Mouse (Mus musculus) forebrain, embryonic 14.5 days (tissue): ENCODE results near the gene Nle1. TPM values are rescaled to one million over a fixed set of nuclear protein-coding genes. Genes with fewer than 3 reads are reported as not detected.
"Not testable (repeated sequence)": the region's sequence is repeated elsewhere in the genome, so short reads cannot be mapped to it uniquely, and the experiment has no call there.

Experiments used
- ATAC-seq: fragments of 200-750 bp; cut with Nextera tagmentation; 2 replicates; pipeline ENCODE4 v1.8.0; 2017; ENCODE audit warnings: mild to moderate bottlenecking, moderate library complexity
- DNase-seq: peaks from one replicate; pipeline ENCODE4 v3.0.0-alpha.2; 2015; ENCODE audit warnings: low spot score
- H3K27ac ChIP-seq: fragments of 300-500 bp; sonication (generic); 2 replicates; pipeline ENCODE4 v1.5.1; 2014; ENCODE audit warnings: low read depth, mild to moderate bottlenecking, control low read depth, low read length, moderate library complexity
- H3K27me3 ChIP-seq: fragments of 300-500 bp; sonication (generic); replicated peaks from 2 replicates; pipeline ENCODE4 v1.6.1; 2014; ENCODE audit warnings: low read length, control low read depth, mixed read lengths; ENCODE audit not compliant: control insufficient read depth, insufficient read depth
- H3K36me3 ChIP-seq: fragments of 300-500 bp; sonication (generic); 2 replicates; pipeline ENCODE4 v1.6.1; 2014; ENCODE audit warnings: low read length, control low read depth; ENCODE audit not compliant: control insufficient read depth, insufficient read depth
- H3K4me1 ChIP-seq: fragments of 300-500 bp; sonication (generic); 2 replicates; pipeline ENCODE4 v1.6.1; 2014; ENCODE audit warnings: antibody characterized with exemption, low read length, control low read depth; ENCODE audit not compliant: control insufficient read depth, insufficient read depth
- H3K4me2 ChIP-seq: fragments of 300-500 bp; sonication (generic); 2 replicates; pipeline ENCODE4 v1.6.1; 2014; ENCODE audit warnings: mild to moderate bottlenecking, control low read depth, low read length
- H3K4me3 ChIP-seq: fragments of 300-500 bp; sonication (generic); 2 replicates; pipeline ENCODE4 v1.5.1; 2014; ENCODE audit warnings: low read depth, low read length, control low read depth
- H3K9ac ChIP-seq: fragments of 300-500 bp; sonication (generic); 2 replicates; pipeline ENCODE4 v1.6.1; 2014; ENCODE audit warnings: mild to moderate bottlenecking, low read length, control low read depth, moderate library complexity
- H3K9me3 ChIP-seq: fragments of 300-500 bp; sonication (generic); replicated peaks from 2 replicates; pipeline ENCODE4 v1.6.1; 2016; ENCODE audit warnings: low read length, control low read depth, mixed read lengths; ENCODE audit not compliant: control insufficient read depth
- WGBS: fragments of 180-500 bp; shearing (Covaris S2); extraction: QIAGEN DNeasy Blood & Tissue Kit; methylation state at CpG from one replicate; pipeline ENCODE4 v1.1.7; 2014; 5-methylcytosine and 5-hydroxymethylcytosine counted together
- polyA plus RNA-seq: library from polyadenylated mRNA; unstranded; fragments of >200 nt; fragmentation: Nextera tagmentation; extraction: Ambion mirVana; gene quantifications from 2 replicates; pipeline ENCODE4 v1.2.1, GENCODE M21; 2014

Gene Nle1
- polyA plus RNA-seq, 1 experiment from 2014 or later = 23.4 TPM

DNA sequence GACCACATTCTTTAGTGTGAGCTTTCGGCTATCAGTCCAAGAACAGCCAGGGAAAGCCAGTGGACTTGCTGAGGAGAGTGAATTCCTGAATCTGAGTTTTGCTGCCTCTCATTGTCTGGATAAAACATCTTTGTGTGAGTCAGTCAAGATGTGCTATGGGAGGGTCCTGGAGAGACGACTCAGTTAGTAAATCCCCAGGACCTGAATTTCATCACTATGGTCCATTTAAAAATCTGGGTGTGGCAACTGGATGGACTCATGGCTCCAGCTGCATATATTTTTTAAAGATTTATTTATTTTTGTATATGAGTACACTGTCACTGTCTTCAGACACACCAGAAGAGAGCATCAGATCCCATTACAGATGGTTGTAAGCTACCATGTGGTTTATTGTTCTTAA lies 37.4 kb upstream of the Nle1 start:
- Histone ChIP-seq H3K4me2 (no peak overlapping the region), H3K9me3 (no peaks in the 10 kb centered on the region), H3K36me3 (no peaks in the 10 kb centered on the region), H3K4me1 (no peaks in the 10 kb centered on the region), H3K4me3 (no peak overlapping the region), H3K27me3 (peaks cover 3% of the 10 kb centered on the region), H3K9ac (no peak overlapping the region), H3K27ac (no peak overlapping the region)
- ATAC-seq = no peak
- DNase-seq = no peak
- 76% methylated on average over 2 of the region's 2 CpGs for WGBS

- Histone ChIP-seq H3K4me2 (no peak overlapping the region), H3K27ac (no peak overlapping the region), H3K9ac (no peak overlapping the region), H3K27me3 (no peaks in the 10 kb centered on the region), H3K9me3 (no peaks in the 10 kb centered on the region), H3K4me1 (no peaks in the 10 kb centered on the region), H3K4me3 (no peak overlapping the region), H3K36me3 (no peaks in the 10 kb centered on the region)
- ATAC-seq (no peak), DNase-seq (no peak)
- 77% methylated on average over 6 of the region's 6 CpGs for WGBS
Measured at GRCm38 (mm10) chr11:82943336-82943735, 35.1 kb upstream of the Nle1 start.

DNA sequence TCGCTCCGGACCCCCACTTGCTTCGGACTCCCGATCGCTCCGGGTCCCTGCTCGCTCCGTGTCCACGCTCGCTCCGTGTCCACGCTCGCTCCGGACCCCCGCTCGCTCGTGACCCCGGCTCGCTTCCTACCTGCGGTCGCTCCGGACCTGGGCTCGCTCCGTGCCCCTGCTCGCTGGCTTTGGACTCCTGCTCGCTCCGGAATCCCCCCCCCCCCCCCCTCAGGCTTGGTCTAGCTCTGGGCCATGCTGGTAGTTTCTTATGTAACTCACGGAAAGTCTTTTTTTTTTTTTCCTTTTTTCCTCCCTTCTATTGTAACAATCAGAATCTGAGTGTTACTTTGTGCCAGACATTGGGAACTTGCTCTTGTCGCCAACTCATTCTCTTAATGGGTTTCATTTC lies 25.0 kb upstream of the Nle1 start:
- Histone ChIP-seq H3K36me3 (no peaks in the 10 kb centered on the region), H3K4me1 (peaks cover 4% of the 10 kb centered on the region; the same call in 1 of the 2 replicates), H3K9me3 (no peaks in the 10 kb centered on the region), H3K4me2 (peak overlapping the region; percentile 93), H3K4me3 (peak overlapping the region; percentile 44), H3K27me3 (peaks cover 47% of the 10 kb centered on the region), H3K27ac (no peak overlapping the region), H3K9ac (peak overlapping the region; percentile 50)
- WGBS = under 1% methylated on average over 28 of the region's 29 CpGs
- ATAC-seq (no peak), DNase-seq (no peak)

GRCm38 (mm10) chr11:82931671-82932450 lies 23.6 kb upstream of the Nle1 start:
- not testable (repeated sequence) for ATAC-seq, H3K9me3 ChIP-seq, H3K4me1 ChIP-seq, H3K36me3 ChIP-seq, H3K27ac ChIP-seq
- under 1% methylated on average over 106 of the region's 119 CpGs for WGBS
- Histone ChIP-seq H3K4me2 (peak overlapping the region; percentile 93), H3K9ac (peak overlapping the region; percentile 41), H3K27me3 (peaks cover 49% of the 10 kb centered on the region), H3K4me3 (peak overlapping the region; percentile 44)
- DNase-seq = peak; percentile 22

- WGBS = under 1% methylated on average over 57 of the region's 63 CpGs
- not testable (repeated sequence) for ATAC-seq, H3K36me3 ChIP-seq, H3K9me3 ChIP-seq, H3K27ac ChIP-seq, H3K4me1 ChIP-seq
- Histone ChIP-seq H3K9ac (peak overlapping the region; percentile 41; the same call in 1 of the 2 replicates), H3K4me3 (peak overlapping the region; percentile 44), H3K4me2 (peak overlapping the region; percentile 93), H3K27me3 (peaks cover 46% of the 10 kb centered on the region)
- DNase-seq = peak; percentile 30
Measured at GRCm38 (mm10) chr11:82931161-82931560, 22.9 kb upstream of the Nle1 start.

- not testable (repeated sequence) for H3K9me3 ChIP-seq, H3K27ac ChIP-seq, ATAC-seq, H3K9ac ChIP-seq, DNase-seq, H3K4me1 ChIP-seq, H3K36me3 ChIP-seq
- H3K27me3 ChIP-seq = peaks cover 40% of the 10 kb centered on the region
- H3K4me2 ChIP-seq = peak overlapping the region; percentile 93
- H3K4me3 ChIP-seq = peak overlapping the region; percentile 44
- WGBS = 1% methylated on average over 64 of the region's 85 CpGs
Measured at GRCm38 (mm10) chr11:82930391-82930955, 22.3 kb upstream of the Nle1 start.

GRCm38 (mm10) chr11:82929633-82929950 lies 21.4 kb upstream of the Nle1 start:
- H3K36me3 ChIP-seq = no peaks in the 10 kb centered on the region
- no peak overlapping the region for H3K4me3 ChIP-seq
- H3K27me3 ChIP-seq = peaks cover 35% of the 10 kb centered on the region
- peak; percentile 24 for DNase-seq
- H3K27ac ChIP-seq = no peak overlapping the region
- 53% methylated on average over 3 of the region's 3 CpGs for WGBS
- no peak overlapping the region for H3K9ac ChIP-seq
- H3K4me2 ChIP-seq = no peak overlapping the region
- no peak for ATAC-seq
- peaks cover 4% of the 10 kb centered on the region; the same call in 1 of the 2 replicates for H3K4me1 ChIP-seq
- H3K9me3 ChIP-seq = no peaks in the 10 kb centered on the region

DNA sequence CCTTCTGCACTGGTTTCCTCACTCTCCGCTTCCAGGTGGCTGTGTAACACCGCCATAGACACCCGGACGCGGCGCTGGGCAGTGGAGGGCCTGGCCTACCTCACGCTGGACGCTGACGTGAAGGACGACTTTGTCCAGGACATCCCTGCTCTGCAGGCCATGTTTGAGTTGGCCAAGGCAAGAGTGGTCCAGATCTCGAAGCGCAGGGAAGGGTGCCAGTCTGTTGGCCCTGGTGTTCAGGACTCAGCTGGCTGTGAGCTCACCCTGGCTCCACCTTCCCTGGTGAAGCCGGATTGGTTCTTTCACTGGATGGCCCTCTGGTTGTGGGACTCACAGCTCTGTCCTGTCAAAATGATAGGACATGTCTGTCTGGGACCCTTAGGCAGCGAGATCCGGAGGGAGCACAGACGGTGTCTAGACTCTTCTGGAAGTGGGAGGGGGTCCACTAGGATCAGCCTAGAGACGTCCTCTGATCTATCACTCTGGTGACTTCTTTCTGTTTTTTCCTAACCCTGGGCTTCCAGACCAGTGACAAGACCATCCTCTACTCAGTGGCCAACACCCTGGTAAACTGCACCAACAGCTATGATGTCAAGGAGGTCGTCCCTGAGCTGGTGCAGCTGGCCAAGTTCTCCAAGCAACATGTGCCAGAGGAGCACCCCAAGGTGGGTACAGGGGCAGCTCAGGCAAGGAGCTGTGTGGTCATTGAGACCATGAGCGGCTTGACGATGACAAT lies 20.9 kb upstream of the Nle1 start:
- DNase-seq = no peak

DNA sequence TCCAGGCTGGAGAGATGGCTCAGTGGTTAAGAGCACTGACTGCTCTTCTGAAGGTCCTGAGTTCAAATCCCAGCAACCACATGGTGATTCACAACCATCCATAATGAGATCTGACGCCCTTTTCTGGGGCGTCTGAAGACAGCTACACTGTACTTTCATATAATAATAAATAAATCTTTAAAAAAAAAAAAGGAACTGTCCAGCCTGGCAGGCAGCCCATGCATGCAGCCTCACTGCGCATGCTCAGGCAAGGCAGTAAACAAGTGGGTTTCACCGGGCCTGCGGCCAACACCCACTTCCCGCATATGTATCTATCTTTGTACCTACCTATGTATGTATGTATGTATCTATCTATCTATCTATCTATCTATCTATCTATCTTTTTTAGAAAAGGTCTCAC lies 15.7 kb upstream of the Nle1 start:
- not testable (repeated sequence) for DNase-seq, H3K4me1 ChIP-seq, H3K4me3 ChIP-seq, H3K36me3 ChIP-seq, H3K4me2 ChIP-seq, H3K9me3 ChIP-seq, H3K27me3 ChIP-seq, H3K9ac ChIP-seq, ATAC-seq, H3K27ac ChIP-seq
- WGBS = 88% methylated on average over 6 of the region's 6 CpGs

More for the DNA sequence above, 20.9 kb upstream of the Nle1 start:
- no peak overlapping the region for H3K4me2 ChIP-seq
- no peak for ATAC-seq
- H3K4me3 ChIP-seq = no peak overlapping the region
- no peaks in the 10 kb centered on the region for H3K36me3 ChIP-seq
- peaks cover 29% of the 10 kb centered on the region for H3K27me3 ChIP-seq
- peaks cover 4% of the 10 kb centered on the region; the same call in 1 of the 2 replicates for H3K4me1 ChIP-seq
- no peaks in the 10 kb centered on the region for H3K9me3 ChIP-seq
- no peak overlapping the region for H3K27ac ChIP-seq
- 37% methylated on average over 20 of the region's 20 CpGs for WGBS
- no peak overlapping the region for H3K9ac ChIP-seq
